Mouse (Mus musculus): ENCODE measurements around the gene Bicd1. TPM values are rescaled to one million over a fixed set of nuclear protein-coding genes. Genes with fewer than 3 reads are reported as not detected.
A peak's percentile ranks its signal among the peaks of the same experiment; 100 is the strongest.

The Bicd1 gene
- total RNA-seq, 2 experiments from 2014 or later, result 44.1 to 58.5 TPM

DNA sequence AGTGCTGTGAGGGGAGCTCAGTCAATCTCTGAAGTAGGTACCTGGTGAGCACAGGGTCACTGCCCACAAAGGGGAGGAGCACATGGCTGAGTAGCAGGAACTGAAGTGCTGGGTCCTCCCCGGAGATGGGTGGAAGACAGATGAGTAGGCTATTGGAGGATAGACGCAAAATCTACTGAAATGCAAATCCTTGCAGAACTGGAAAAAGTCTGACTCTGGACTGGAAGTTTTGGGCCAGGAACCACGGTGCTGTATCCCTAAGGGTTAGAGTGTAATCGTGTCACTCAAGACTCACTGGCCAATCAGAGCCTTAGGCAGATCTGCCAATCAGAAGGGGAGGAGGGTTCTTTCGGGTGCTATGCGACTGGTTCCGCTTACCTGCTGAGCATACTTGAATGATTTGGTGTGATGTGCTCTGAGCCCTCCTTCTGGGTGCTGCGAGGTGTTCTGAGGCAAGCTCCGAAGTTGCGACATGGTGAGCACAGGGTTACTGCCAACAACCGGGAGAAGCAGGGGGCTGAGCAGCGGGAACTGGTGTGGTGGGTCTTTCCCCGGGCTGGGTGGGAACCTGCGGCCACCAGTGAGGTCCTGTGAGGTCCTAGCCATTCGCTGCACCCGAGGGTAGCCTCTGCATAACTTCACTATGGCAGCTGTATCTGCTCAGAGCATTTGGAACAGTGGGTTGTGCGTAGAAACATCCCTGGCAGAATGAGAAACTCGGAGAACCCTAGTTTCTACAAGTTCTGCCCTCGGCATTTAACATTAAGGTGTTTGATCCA lies 157.2 kb downstream of the Bicd1 start:
- DNase-seq (ENCODE audit: extremely low spot score in 1 of 2, low spot score in 1 of 2), result peak; percentile 36 to 48

DNA sequence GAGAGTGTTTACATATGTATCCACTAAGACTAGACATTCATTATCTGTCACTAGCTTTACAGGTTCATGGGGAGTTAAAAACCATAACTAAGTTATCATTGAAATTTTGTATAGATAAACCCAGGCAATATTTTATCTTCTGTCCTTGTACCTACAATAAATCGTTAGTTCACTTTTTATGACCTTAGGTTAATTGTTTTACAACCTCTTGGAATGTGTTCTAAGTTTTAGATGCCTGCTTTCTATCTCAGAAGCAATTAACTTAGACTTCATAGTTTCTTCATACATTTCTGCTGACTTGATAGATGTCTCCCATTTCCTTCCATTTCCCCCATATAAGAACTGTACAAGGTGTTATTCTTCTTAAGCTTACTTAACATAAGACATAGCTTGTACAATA lies 158.5 kb downstream of the Bicd1 start:
- no peak for DNase-seq (ENCODE audit: extremely low spot score in 1 of 2, low spot score in 1 of 2)

DNA sequence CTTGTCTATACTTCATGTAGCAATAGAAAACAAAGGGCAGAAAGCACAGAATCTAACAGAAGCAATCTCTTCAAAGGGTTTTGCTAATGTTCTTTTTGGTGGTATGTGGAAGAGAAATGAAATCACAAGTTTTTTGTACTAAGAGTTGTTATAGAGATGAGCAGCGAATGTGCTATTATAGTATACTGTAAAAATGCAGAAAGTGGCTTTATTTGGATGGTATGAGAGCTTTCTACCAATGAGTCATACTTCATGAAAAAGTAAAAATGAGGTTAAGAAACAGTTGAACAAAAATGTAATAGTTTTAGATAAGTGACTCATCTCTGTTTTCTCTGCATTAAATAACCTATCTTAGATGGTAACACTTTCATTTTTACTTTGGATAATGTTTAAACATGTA lies 165.6 kb downstream of the Bicd1 start:
- DNase-seq (ENCODE audit: extremely low spot score in 1 of 2, low spot score in 1 of 2), result no peak

DNA sequence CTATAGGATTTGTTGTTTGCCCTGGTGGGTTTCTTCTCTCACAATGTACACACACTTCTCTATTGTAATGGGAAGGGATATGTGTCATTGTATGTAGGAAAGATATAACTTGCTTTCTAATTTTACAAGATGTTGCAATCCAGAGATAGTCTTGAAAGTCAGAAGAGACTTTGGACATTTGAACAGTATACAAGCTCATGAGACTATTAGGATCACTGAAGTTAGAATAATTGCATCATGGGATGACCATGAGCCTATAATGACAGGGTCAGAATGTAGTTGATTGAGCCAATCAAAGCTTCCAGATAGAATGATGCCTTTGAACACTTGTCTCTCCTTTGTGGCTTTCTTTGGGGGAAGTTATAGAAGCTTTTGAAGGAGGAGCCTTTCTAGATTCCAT lies 171.4 kb downstream of the Bicd1 start:
- DNase-seq (ENCODE audit: extremely low spot score in 1 of 2, low spot score in 1 of 2), result no peak

DNA sequence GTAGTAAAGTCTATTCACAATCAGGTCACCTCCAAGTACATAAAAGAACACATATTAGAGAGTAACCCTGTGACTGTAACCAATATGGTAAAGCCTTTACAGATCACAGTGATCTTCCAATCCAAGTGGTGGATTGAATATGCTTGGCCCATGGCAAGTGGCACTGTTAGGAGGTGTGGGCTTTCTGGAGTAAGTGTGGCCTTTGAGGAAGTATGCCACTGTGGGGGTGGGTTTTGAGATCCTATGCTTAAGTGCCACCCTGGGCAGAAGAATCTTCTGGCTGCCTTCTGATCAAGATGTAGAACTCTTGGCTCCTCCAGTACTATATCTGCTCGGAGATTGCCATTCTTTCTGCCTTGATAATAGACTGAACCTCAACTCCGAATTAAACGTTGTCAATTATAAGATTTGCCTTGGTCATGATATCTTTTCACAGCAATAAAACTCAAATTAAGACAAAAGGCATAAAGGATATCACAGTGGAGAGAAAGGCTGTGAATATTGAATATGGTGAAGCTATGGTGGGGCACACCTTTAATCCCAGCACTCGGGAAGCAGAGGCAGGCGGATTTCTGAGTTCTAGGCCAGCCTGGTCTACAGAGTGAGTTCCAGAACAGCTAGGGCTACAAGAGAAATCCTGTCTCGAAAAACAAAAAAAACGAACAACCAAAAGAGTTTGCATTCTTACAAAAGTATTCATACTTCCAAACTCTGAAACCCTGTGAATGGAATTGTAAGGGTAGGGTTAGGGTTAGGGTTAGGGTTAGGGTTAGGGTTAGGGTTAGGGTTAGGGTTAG lies 177.2 kb downstream of the Bicd1 start:
- no peak for DNase-seq (ENCODE audit: extremely low spot score in 1 of 2, low spot score in 1 of 2)

Small RNA genes lying within 50 kb of the gene (microRNA-seq; reads per million reads assigned to microRNA genes)
- gene Gm24307, result 0 reads per million in 2 experiments

Other genes with a start within 250 kb of the Bicd1 start
- gene Amn1, start 220.2 kb upstream of the Bicd1 start, total RNA-seq (2021), result 10 to 100 TPM; 31.5 to 33.6 TPM
- gene Resf1, start 99.5 kb upstream of the Bicd1 start, total RNA-seq (2021), result 10 to 100 TPM; 12.9 to 18.0 TPM